Mouse (Mus musculus) intestine, embryonic 16.5 days (tissue): ENCODE data around the gene Tshz2. TPM values are rescaled to one million over a fixed set of nuclear protein-coding genes. Genes with fewer than 3 reads are reported as not detected.
"Not testable (repeated sequence)": the region's sequence is repeated elsewhere in the genome, so short reads cannot be mapped to it uniquely, and the experiment has no call there.

Experiments
- ATAC-seq: fragments of 200-750 bp; cut with Nextera tagmentation; 2 replicates; pipeline ENCODE4 v1.8.0; 2017; ENCODE audit warnings: moderate TSS enrichment, moderate library complexity
- H3K27ac ChIP-seq: fragments of 300-500 bp; sonication (generic); 2 replicates; pipeline ENCODE4 v1.5.1; 2014; ENCODE audit warnings: mild to moderate bottlenecking, low read length
- H3K27me3 ChIP-seq: fragments of 300-500 bp; sonication (generic); replicated peaks from 2 replicates; pipeline ENCODE4 v1.6.1; 2014; ENCODE audit warnings: low read length, control low read depth, mixed read lengths; ENCODE audit not compliant: control insufficient read depth, insufficient read depth
- H3K36me3 ChIP-seq: fragments of 300-500 bp; sonication (generic); 2 replicates; pipeline ENCODE4 v1.6.1; 2014; ENCODE audit warnings: low read length, control low read depth; ENCODE audit not compliant: control insufficient read depth, insufficient read depth
- H3K4me1 ChIP-seq: fragments of 300-500 bp; sonication (generic); 2 replicates; pipeline ENCODE4 v1.6.1; 2014; ENCODE audit warnings: low read length, control low read depth, mixed read lengths; ENCODE audit not compliant: control insufficient read depth, insufficient read depth
- H3K4me2 ChIP-seq: fragments of 300-500 bp; sonication (generic); 2 replicates; pipeline ENCODE4 v1.6.1; 2014; ENCODE audit warnings: low read depth, low read length, control low read depth
- H3K4me3 ChIP-seq: fragments of 300-500 bp; sonication (generic); 2 replicates; pipeline ENCODE4 v1.5.1; 2014; ENCODE audit warnings: mild to moderate bottlenecking, low read length
- H3K9ac ChIP-seq: fragments of 300-500 bp; sonication (generic); 2 replicates; pipeline ENCODE4 v1.6.1; 2014; ENCODE audit warnings: low read depth, low read length
- H3K9me3 ChIP-seq: fragments of 300-500 bp; sonication (generic); 2 replicates; pipeline ENCODE4 v1.6.1; 2016; ENCODE audit warnings: low read length, control low read depth; ENCODE audit not compliant: control insufficient read depth
- WGBS: fragments of 180-500 bp; shearing (Covaris S2); extraction: QIAGEN DNeasy Blood & Tissue Kit; methylation state at CpG from one replicate; pipeline ENCODE4 v1.1.7; 2014; 5-methylcytosine and 5-hydroxymethylcytosine counted together
- polyA plus RNA-seq: library from polyadenylated mRNA; unstranded; fragments of >200 nt; fragmentation: Nextera tagmentation; extraction: Ambion mirVana; gene quantifications from 2 replicates; pipeline ENCODE4 v1.2.1, GENCODE M21; 2015

Gene Tshz2
- polyA plus RNA-seq = 12.7 and 14.0 TPM in 2 replicates

DNA sequence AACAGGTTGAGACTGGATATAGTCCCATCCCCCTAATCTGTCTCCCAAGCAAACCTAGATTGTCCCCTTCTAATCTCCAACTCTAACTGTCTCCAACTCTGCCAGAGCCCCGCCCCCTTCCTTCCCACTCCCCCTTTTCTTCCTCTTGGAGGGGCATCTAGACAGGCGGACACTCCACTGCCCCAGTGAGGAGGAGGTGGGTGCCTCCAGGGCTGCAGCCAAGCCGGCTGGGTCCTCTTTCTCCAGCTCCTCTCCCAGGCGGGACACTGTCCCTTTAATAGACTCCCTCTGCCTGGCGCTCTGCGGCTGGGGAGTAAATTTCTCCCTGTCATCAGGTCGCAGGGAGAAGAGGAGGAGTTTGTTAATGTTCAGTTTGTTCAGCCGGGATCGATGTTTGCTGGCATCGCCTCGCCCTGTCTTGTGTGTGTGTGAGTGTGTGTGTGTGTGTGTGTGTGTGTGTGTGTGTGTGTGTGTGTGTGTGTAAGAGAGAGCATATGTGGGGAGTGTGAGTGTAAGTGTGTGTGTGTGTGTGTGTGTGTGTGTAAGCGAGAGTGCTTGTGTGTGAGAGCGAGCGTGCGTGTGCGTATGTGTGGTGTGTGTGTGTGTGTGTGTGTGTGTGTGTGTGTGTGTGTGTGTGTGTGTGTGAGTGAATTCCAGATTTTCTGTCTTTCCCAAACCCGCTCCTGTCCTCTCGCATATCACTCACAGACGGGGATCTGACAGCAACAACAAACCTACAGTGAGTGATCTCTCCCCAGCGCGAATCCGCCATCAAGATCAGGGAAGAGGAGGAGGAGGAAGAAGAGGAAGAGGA is at the start of gene Tshz2:
TSS of gene Tshz2 (plus strand) at position 676 of the 814 bp plus-strand sequence.
- under 1% methylated on average over 21 of the region's 22 CpGs for WGBS
- H3K9me3 ChIP-seq = no peaks in the 10 kb centered on the region

DNA sequence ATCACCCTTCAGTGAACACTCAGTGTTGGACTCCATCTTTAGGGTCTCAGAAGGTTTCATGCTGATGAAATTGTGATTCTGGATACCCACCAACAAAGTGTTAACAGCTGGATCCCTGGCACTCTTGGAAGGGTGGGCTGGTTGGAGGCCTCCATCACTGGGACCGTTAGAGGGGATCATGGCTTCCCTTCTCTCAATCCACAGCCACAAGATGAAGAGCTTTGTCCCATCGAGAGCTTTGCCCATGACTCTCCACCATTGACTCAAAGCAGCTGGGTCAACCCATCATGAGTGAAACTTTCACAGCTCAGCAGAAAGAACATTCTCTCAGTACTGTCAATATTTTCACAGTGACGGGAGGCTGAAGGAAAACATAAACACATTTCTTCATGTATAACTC is 49.3 kb upstream of the Tshz2 start:
- Histone ChIP-seq H3K4me2 (no peak overlapping the region), H3K4me1 (no peaks in the 10 kb centered on the region), H3K9me3 (no peaks in the 10 kb centered on the region), H3K27me3 (0 out of 2 replicates have a peak, but pooled peaks cover 1% of the 10 kb centered on the region), H3K9ac (no peak overlapping the region), H3K4me3 (no peak overlapping the region), H3K36me3 (no peaks in the 10 kb centered on the region), H3K27ac (no peak overlapping the region)
- no peak for ATAC-seq
- WGBS = 77% methylated on average over 3 of the region's 3 CpGs

More for the DNA sequence above, at the start of gene Tshz2:
- Histone ChIP-seq H3K4me1 (0 out of 2 replicates have a peak, but pooled peaks cover 3% of the 10 kb centered on the region), H3K4me2 (peak within 1 kb of the TSS; percentile 87), H3K9ac (peak within 1 kb of the TSS; percentile 97), H3K27ac (peak within 1 kb of the TSS; percentile 96), H3K36me3 (no peaks in the 10 kb centered on the region), H3K4me3 (peak within 1 kb of the TSS; percentile 89), H3K27me3 (no peaks in the 10 kb centered on the region)
- ATAC-seq = peak; percentile 81

DNA sequence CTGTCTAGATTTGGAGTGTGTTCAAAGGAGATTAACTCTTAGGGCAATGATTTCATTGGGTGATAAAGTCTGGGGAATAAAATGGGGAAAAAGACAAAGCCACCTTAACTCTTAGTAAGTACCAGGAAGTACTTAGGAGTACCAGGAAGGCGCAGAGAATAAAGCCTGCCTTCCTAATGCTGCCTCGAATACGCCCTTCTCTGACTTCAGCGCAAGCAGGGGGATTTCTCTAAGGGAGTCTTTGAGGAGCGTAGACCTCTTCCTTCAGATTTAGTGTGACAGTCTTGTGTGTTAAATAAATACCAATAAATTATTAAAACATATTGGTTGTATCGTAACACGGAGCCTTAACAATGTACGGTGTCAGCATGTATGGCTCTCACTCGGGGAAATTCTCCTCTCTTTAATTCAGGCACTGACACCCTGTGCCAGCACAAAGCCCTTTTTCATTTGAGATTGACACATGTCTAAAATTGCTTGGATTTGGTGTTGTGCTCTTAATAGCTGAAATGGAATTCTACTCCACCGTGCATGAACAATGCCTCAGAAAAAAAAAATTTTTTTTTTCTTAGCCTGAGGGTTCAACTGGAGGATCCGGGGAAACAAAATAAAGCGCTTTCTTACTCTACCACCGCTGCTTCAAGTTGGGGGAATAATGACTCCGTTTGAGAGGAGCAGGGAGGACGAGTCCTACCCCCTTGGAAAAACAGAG is 47.9 kb upstream of the Tshz2 start:
- Histone ChIP-seq H3K4me3 (no peak overlapping the region), H3K4me2 (no peak overlapping the region), H3K36me3 (no peaks in the 10 kb centered on the region), H3K27me3 (no peaks in the 10 kb centered on the region), H3K4me1 (no peaks in the 10 kb centered on the region), H3K9me3 (no peaks in the 10 kb centered on the region), H3K27ac (no peak overlapping the region), H3K9ac (no peak overlapping the region)
- 72% methylated on average over 15 of the region's 15 CpGs for WGBS
- ATAC-seq = no peak

DNA sequence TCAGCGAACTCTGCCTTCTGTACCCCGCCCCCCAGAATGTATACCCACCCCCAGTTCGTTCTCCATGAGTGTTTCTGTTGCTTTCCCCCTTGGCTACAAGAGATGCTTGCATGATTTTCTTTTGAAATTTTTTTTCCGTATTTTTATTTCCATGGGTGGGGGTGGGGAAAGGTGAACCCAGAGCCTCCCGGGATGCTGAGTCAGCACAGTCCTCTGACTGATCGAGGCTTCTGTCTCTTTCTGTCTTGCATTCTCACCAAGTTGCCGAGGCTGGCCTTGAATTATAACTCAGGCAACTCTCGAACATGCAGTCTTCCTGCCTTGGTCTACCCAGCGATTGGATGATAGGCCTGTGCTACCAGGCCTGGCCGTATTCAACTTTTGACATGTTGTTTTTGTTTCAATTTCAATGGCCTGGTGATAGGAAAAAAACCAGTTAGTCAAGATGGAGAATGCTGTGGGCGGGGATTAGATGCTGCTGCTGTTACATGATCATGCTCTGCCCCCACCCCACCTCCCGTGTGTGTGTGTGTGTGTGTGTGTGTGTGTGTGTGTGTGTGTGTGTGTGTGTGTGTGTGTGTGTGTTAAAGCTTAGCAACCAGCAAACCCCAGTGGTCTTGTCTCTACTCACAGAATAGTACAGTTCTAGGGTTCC is 47.1 kb upstream of the Tshz2 start:
- Histone ChIP-seq H3K4me2 (no peak overlapping the region), H3K36me3 (no peaks in the 10 kb centered on the region), H3K4me1 (no peaks in the 10 kb centered on the region), H3K9me3 (no peaks in the 10 kb centered on the region), H3K27ac (no peak overlapping the region), H3K9ac (no peak overlapping the region), H3K4me3 (no peak overlapping the region), H3K27me3 (no peaks in the 10 kb centered on the region)
- WGBS = 72% methylated on average over 12 of the region's 12 CpGs
- ATAC-seq = no peak

DNA sequence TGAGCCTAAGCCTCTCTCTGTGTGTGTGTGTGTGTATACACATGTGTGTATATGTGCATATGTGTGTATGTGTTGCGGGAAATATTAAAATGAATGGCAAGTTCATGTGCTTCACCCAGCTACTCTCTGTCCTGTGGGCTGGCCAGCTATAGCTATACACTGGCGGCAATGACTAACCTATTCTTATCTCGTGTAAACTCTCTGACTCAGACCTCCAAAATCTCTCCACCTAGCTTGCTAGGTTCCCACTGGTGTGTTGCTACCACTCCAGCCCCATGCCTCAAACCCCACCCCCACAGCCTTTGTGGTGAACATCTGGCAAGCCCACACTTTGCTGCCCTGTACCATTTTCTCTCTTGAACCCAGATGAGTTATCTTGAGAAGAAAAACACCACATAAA is 46.1 kb upstream of the Tshz2 start:
- Histone ChIP-seq H3K4me3 (no peak overlapping the region), H3K36me3 (no peaks in the 10 kb centered on the region), H3K27ac (no peak overlapping the region), H3K4me2 (no peak overlapping the region), H3K27me3 (no peaks in the 10 kb centered on the region), H3K4me1 (no peaks in the 10 kb centered on the region), H3K9me3 (no peaks in the 10 kb centered on the region), H3K9ac (no peak overlapping the region)
- ATAC-seq = no peak
- 67% methylated on average over 3 of the region's 3 CpGs for WGBS

DNA sequence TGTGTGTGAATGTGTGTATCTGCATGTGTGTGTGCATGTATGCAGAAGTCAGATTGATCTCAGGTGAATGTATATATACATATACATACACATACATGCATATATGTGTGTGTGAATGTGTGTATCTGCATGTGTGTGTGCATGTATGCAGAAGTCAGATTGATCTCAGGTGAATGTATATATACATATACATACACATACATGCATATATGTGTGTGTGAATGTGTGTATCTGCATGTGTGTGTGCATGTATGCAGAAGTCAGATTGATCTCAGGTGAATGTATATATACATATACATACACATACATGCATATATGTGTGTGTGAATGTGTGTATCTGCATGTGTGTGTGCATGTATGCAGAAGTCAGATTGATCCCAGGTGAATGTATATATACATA is 45.2 kb upstream of the Tshz2 start, which contains the start of gene Gm11011:
TSS of gene Gm11011 (minus strand) at position 101 of the 400 bp plus-strand sequence.
- H3K27ac ChIP-seq, H3K9me3 ChIP-seq, ATAC-seq, H3K27me3 ChIP-seq, H3K4me3 ChIP-seq, H3K4me1 ChIP-seq, H3K4me2 ChIP-seq, H3K9ac ChIP-seq, H3K36me3 ChIP-seq: not testable (repeated sequence)

DNA sequence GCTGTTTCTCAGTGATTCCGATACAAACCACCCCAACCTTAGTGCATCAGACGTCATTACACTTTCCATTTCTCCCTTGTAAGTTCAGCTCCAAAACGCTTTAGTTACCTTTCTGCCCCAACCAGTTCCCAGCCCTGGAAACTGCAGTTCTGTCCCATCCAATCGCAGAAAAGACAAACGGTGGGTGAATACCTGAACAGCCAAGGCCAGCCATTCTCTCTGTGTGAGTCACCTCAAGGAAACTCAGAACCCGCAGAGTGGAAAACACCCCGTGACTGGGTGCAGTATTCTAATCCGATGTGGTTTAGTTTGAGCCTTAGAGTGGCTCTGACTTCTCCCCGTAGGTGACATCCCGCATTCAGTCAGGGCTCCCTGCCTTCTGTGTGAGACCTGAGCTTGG is 43.1 kb upstream of the Tshz2 start:
- no peaks in the 10 kb centered on the region for H3K27me3 ChIP-seq
- no peaks in the 10 kb centered on the region for H3K9me3 ChIP-seq
- WGBS = 81% methylated on average over 10 of the region's 10 CpGs
- H3K27ac ChIP-seq = no peak overlapping the region
- H3K4me3 ChIP-seq = no peak overlapping the region
- H3K9ac ChIP-seq = no peak overlapping the region
- H3K36me3 ChIP-seq = no peaks in the 10 kb centered on the region
- H3K4me2 ChIP-seq = no peak overlapping the region
- no peaks in the 10 kb centered on the region for H3K4me1 ChIP-seq
- no peak for ATAC-seq

DNA sequence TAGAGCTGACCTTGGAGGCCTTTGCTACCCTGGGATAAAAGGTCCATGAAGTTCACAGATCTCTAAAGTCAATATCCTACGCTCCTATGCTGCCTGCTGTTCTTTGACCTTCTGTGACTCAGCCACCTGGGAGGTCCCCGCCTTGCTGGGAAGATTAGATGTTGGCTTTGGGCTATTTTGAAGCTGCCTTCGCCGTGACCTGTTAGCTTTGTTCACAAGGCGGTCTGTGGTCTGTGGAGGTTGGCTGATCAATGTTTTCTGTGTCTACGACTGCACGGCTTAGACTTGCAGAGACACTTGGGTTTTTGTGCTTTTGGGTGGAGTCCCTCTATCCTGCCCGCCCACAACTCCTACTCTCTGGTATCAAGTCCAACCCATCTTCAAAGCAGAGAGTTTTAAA is 42.4 kb upstream of the Tshz2 start:
- Histone ChIP-seq H3K9ac (no peak overlapping the region), H3K4me2 (no peak overlapping the region), H3K9me3 (no peaks in the 10 kb centered on the region), H3K27me3 (no peaks in the 10 kb centered on the region), H3K4me1 (no peaks in the 10 kb centered on the region), H3K27ac (no peak overlapping the region), H3K4me3 (no peak overlapping the region), H3K36me3 (no peaks in the 10 kb centered on the region)
- ATAC-seq = peak; percentile 52; the same call in 1 of the 2 replicates
- whole genome bisulfite sequencing = 73% methylated on average over 8 of the region's 8 CpGs

DNA sequence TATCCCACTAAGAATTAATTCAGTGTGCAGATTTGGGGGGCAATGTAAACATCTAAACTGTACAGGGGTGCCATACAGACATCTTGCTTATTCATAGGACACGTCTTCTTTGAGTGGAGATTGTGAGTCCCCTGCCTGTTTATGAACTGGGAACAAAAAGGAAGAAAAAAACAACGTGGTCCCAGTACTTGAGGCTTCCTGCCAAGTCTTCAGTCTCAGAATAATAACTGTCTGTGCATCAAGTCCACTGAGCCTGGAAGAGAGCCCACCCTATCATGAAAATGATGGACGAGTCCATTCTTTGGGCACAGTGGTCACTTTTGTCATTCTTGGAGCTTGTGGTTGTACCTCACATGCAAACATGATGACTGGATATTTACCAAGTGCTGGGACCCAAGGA is 39.1 kb upstream of the Tshz2 start:
- Histone ChIP-seq H3K4me1 (no peaks in the 10 kb centered on the region), H3K36me3 (no peaks in the 10 kb centered on the region), H3K27me3 (no peaks in the 10 kb centered on the region), H3K9me3 (no peaks in the 10 kb centered on the region), H3K27ac (no peak overlapping the region), H3K4me3 (no peak overlapping the region), H3K4me2 (no peak overlapping the region), H3K9ac (no peak overlapping the region)
- 58% methylated on average over 3 of the region's 3 CpGs for WGBS
- ATAC-seq = no peak
